Mouse (Mus musculus) lung, embryonic 16.5 days (tissue): ENCODE measurements around the gene Lrrc1. TPM values are rescaled to one million over a fixed set of nuclear protein-coding genes. Genes with fewer than 3 reads are reported as not detected.

ENCODE experiments used
- ATAC-seq: fragments of 200-750 bp; cut with Nextera tagmentation; 2 replicates; pipeline ENCODE4 v1.8.0; 2017; ENCODE audit warnings: low read depth, mild to moderate bottlenecking, moderate library complexity
- H3K27ac ChIP-seq: fragments of 300-500 bp; sonication (generic); 2 replicates; pipeline ENCODE4 v1.5.1; 2014; ENCODE audit warnings: mild to moderate bottlenecking, control low read depth, low read length
- H3K27me3 ChIP-seq: fragments of 300-500 bp; sonication (generic); 2 replicates; pipeline ENCODE4 v1.6.1; 2014; ENCODE audit warnings: low read depth, low read length, mixed read lengths; ENCODE audit not compliant: control insufficient read depth, insufficient read depth
- H3K36me3 ChIP-seq: fragments of 300-500 bp; sonication (generic); 2 replicates; pipeline ENCODE4 v1.6.1; 2014; ENCODE audit warnings: low read length; ENCODE audit not compliant: control insufficient read depth, insufficient read depth
- H3K4me1 ChIP-seq: fragments of 300-500 bp; sonication (generic); replicated peaks from 2 replicates; pipeline ENCODE4 v1.6.1; 2014; ENCODE audit warnings: low read length, mixed read lengths; ENCODE audit not compliant: control insufficient read depth, insufficient read depth
- H3K4me2 ChIP-seq: fragments of 300-500 bp; sonication (generic); 2 replicates; pipeline ENCODE4 v1.6.1; 2014; ENCODE audit warnings: low read depth, low read length, control low read depth
- H3K4me3 ChIP-seq: fragments of 300-500 bp; sonication (generic); 2 replicates; pipeline ENCODE4 v1.5.1; 2014; ENCODE audit warnings: mild to moderate bottlenecking, low read length, control low read depth
- H3K9ac ChIP-seq: fragments of 300-500 bp; sonication (generic); 2 replicates; pipeline ENCODE4 v1.6.1; 2014; ENCODE audit warnings: low read length, control low read depth
- H3K9me3 ChIP-seq: fragments of 300-500 bp; sonication (generic); 2 replicates; pipeline ENCODE4 v1.6.1; 2016; ENCODE audit warnings: low read length; ENCODE audit not compliant: control insufficient read depth
- WGBS: fragments of 180-500 bp; shearing (Covaris S2); extraction: QIAGEN DNeasy Blood & Tissue Kit; methylation state at CpG from one replicate; pipeline ENCODE4 v1.1.7; 2014; 5-methylcytosine and 5-hydroxymethylcytosine counted together
- polyA plus RNA-seq: library from polyadenylated mRNA; unstranded; fragments of >200 nt; fragmentation: Nextera tagmentation; extraction: Ambion mirVana; gene quantifications from 2 replicates; pipeline ENCODE4 v1.2.1, GENCODE M21; 2015

Lrrc1 gene
- polyA plus RNA-seq = 10.3 and 11.7 TPM in 2 replicates

GRCm38 (mm10) chr9:77544354-77545067 is at the start of gene Lrrc1:
Lrrc1 (minus strand) TSS chr9:77544870.
- H3K4me2 ChIP-seq = peak within 1 kb of the TSS; percentile 94
- H3K36me3 ChIP-seq = no peaks in the 10 kb centered on the region
- peak within 1 kb of the TSS; percentile 85 for H3K4me3 ChIP-seq
- peaks cover 18% of the 10 kb centered on the region for H3K4me1 ChIP-seq
- ATAC-seq = peak; percentile 92
- peak within 1 kb of the TSS; percentile 75 for H3K27ac ChIP-seq
- H3K9ac ChIP-seq = peak within 1 kb of the TSS; percentile 84
- no peaks in the 10 kb centered on the region for H3K27me3 ChIP-seq
- no peaks in the 10 kb centered on the region for H3K9me3 ChIP-seq
- WGBS = 0% methylated on average over 68 of the region's 88 CpGs

DNA sequence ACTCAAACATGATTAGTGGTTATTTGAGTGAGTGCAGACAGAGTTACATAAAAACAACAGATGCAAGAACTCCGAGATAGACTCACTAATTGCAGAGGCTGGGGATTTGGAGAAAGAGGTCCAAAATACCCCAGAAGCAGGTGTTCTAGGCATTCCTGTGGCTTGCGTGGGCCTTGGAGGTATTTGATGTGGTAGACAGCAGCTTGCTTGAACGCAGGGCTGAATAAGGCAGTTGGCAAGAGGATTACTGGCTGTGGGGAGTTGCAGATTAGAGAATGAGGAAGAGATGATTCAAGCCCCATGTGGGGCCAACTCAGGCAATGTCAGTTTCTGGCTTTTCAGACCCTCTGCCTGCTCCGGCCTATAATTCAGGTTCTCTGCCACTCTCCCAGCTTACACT is 47.8 kb upstream of the Lrrc1 start:
- Histone ChIP-seq H3K9me3 (no peaks in the 10 kb centered on the region), H3K27me3 (no peaks in the 10 kb centered on the region), H3K9ac (no peak overlapping the region), H3K4me1 (no peaks in the 10 kb centered on the region), H3K36me3 (no peaks in the 10 kb centered on the region), H3K27ac (no peak overlapping the region), H3K4me3 (no peak overlapping the region), H3K4me2 (no peak overlapping the region)
- 50% methylated on average over 4 of the region's 4 CpGs for WGBS
- ATAC-seq = no peak

DNA sequence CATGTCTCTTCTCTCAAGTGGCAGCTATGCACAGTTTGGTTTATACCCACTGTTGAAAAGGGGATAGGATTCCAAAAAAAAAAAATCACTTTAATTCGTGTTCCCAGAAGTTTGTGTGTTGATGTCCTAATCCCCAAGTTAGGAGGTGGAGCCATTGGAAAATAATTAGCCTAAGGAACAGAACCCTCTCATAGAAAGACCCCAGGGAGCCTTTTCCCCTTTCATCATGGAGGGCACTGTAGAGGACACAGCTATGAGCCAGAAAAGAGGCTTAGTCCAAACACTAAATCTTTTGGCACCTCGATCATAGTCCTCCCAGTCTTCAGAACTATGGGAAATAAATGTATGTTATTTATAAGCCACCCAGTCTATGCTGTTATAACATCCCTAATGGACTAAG is 44.8 kb upstream of the Lrrc1 start:
- no peaks in the 10 kb centered on the region for H3K9me3 ChIP-seq
- 37% methylated on average over 2 of the region's 2 CpGs for WGBS
- H3K4me3 ChIP-seq = no peak overlapping the region

DNA sequence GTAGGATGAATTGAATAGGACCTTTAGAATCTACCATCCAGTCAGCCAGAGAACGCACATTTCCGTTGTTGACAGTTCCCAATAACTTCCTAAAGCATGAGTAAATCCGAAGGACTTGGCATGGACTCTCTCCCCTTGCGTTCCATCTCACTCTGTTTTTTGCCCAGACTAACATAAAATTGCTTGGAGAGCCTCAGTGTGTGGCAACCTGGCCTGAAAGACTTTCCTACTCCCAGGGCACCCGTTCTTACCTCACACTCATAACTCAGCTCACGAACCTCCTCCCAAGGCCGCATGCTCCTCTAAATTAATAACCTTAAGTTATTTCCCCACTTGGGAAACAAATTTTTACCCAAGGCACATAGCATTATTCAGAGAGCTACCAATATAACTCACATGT is 42.9 kb upstream of the Lrrc1 start:
- Histone ChIP-seq H3K27me3 (no peaks in the 10 kb centered on the region), H3K9me3 (no peaks in the 10 kb centered on the region), H3K9ac (no peak overlapping the region), H3K27ac (no peak overlapping the region), H3K36me3 (no peaks in the 10 kb centered on the region), H3K4me1 (no peaks in the 10 kb centered on the region), H3K4me2 (no peak overlapping the region), H3K4me3 (no peak overlapping the region)
- WGBS = 88% methylated on average over 7 of the region's 7 CpGs
- ATAC-seq = no peak

More for the DNA sequence above, 44.8 kb upstream of the Lrrc1 start:
- Histone ChIP-seq H3K27ac (no peak overlapping the region), H3K9ac (no peak overlapping the region), H3K4me2 (no peak overlapping the region), H3K27me3 (no peaks in the 10 kb centered on the region), H3K36me3 (no peaks in the 10 kb centered on the region), H3K4me1 (no peaks in the 10 kb centered on the region)
- no peak for ATAC-seq

DNA sequence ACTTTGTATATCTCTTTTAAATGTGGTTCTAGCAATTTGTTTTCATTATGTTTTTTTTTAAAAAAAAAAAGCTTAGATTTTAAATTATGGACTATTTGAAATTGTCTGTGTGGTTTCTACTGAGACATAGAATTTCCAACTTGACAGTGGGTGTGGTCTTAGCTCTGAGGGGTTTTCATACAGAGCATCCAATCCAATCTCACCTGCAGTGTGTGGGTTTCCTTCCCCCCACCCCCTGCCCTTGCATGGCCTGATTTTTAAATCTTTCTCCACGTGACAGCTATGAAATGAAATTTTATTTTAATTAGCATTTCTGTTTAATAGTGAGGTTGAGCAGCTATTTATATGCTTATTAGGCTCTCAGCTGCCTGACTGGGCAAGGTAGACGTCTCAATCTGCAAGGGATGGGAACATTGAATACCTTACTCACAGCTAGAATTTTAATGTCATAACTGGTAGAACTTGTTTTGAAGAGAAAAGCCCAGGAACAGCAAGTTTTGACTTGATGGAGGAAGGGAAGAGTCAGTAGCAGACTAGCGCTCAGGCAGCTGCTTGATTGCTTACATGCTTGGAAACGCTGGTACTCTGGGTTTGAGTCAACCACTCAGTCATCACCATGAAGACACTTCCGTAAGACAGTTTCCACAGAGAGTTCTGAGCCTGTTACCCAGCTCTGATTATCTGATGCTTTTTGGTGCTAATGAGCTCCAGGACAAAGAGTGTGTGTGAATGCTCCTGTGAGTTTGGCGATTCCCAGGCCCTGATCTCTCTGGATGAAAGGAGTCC is 42.3 kb upstream of the Lrrc1 start:
- Histone ChIP-seq H3K9me3 (no peaks in the 10 kb centered on the region), H3K27ac (no peak overlapping the region), H3K36me3 (no peaks in the 10 kb centered on the region), H3K4me3 (no peak overlapping the region), H3K4me2 (no peak overlapping the region), H3K9ac (no peak overlapping the region), H3K4me1 (no peaks in the 10 kb centered on the region), H3K27me3 (no peaks in the 10 kb centered on the region)
- 61% methylated on average over 6 of the region's 6 CpGs for WGBS
- ATAC-seq = no peak

GRCm38 (mm10) chr9:77584746-77585145 is 40.1 kb upstream of the Lrrc1 start:
- Histone ChIP-seq H3K9ac (no peak overlapping the region), H3K4me3 (no peak overlapping the region), H3K27me3 (no peaks in the 10 kb centered on the region), H3K27ac (no peak overlapping the region), H3K4me1 (no peaks in the 10 kb centered on the region), H3K4me2 (no peak overlapping the region), H3K9me3 (no peaks in the 10 kb centered on the region), H3K36me3 (no peaks in the 10 kb centered on the region)
- no peak for ATAC-seq
- WGBS = 91% methylated on average over 6 of the region's 6 CpGs

- H3K9me3 ChIP-seq = no peaks in the 10 kb centered on the region
- no peak for ATAC-seq
- H3K27me3 ChIP-seq = no peaks in the 10 kb centered on the region
- H3K4me3 ChIP-seq = no peak overlapping the region
- H3K9ac ChIP-seq = no peak overlapping the region
- no peak overlapping the region for H3K4me2 ChIP-seq
- 64% methylated on average over 2 of the region's 2 CpGs for WGBS
- H3K36me3 ChIP-seq = no peaks in the 10 kb centered on the region
- no peak overlapping the region for H3K27ac ChIP-seq
- H3K4me1 ChIP-seq = no peaks in the 10 kb centered on the region
These were observed 38.6 kb upstream of the Lrrc1 start for GRCm38 (mm10) chr9:77583302-77583701.

GRCm38 (mm10) chr9:77579827-77580226 is 35.2 kb upstream of the Lrrc1 start:
- H3K27me3 ChIP-seq = no peaks in the 10 kb centered on the region
- WGBS = 53% methylated on average over 3 of the region's 3 CpGs

DNA sequence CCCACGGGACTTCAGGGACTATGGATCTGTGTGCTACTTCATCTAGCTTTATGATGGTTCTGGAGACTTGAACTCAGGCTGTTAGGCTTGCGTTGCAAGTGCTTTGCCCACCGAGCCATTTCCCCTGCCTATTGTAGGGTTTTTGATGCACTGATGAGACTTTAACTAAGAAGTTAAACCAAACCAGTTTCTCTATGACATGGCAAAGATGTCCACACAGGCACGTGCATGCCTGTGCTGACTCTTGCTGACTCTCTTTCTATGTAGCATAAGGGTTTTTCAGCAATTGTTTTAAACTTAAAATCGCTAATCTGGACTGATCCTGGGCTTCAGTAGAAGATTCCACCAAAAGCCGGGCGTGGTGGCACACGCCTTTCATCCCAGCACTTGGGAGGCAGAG is 33.3 kb upstream of the Lrrc1 start:
- no peaks in the 10 kb centered on the region for H3K36me3 ChIP-seq
- no peaks in the 10 kb centered on the region for H3K9me3 ChIP-seq
- WGBS = 94% methylated on average over 8 of the region's 8 CpGs

More at GRCm38 (mm10) chr9:77579827-77580226, 35.2 kb upstream of the Lrrc1 start:
- ATAC-seq = no peak
- Histone ChIP-seq H3K27ac (no peak overlapping the region), H3K4me3 (no peak overlapping the region), H3K9me3 (no peaks in the 10 kb centered on the region), H3K4me1 (no peaks in the 10 kb centered on the region), H3K36me3 (no peaks in the 10 kb centered on the region), H3K9ac (no peak overlapping the region), H3K4me2 (no peak overlapping the region)

More for the DNA sequence above, 33.3 kb upstream of the Lrrc1 start:
- no peak overlapping the region for H3K27ac ChIP-seq
- no peak for ATAC-seq
- H3K4me1 ChIP-seq = no peaks in the 10 kb centered on the region
- no peak overlapping the region for H3K4me2 ChIP-seq
- H3K9ac ChIP-seq = no peak overlapping the region
- H3K4me3 ChIP-seq = no peak overlapping the region
- no peaks in the 10 kb centered on the region for H3K27me3 ChIP-seq
